Mouse (Mus musculus): ENCODE data around the gene Tgm1.

DNA sequence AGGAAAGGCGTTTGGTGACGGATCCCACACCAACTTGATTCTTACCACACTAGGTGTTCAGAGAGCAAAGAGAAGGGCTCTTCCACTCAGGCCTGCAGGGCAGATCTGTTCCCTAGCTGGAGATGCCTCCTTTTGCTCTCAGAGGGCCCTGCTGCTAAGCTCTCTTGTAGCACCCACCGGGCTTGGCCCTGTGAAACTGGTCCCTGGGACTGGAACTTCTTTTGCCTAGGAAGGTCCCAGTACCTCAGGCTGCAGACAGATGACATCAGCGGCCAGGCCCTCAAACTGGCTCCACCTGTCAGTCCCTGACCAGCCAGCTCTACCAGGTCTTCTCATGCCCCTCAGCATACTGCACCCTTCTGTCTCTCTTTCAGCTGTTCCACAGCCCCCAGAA lies at the start of gene Tgm1:
- TF ChIP-seq CTCF (IDR thresholded peaks at IDR 0.05; ENCODE audit: low read depth) = no peak
- TF ChIP-seq EP300 (IDR thresholded peaks at IDR 0.05; ENCODE audit: low read depth) = no peak
